Mouse (Mus musculus) ES-E14 (cell line): ENCODE results near the gene Otop3. TPM values are rescaled to one million over a fixed set of nuclear protein-coding genes. Genes with fewer than 3 reads are reported as not detected.

Source experiments
- DNase-seq: peaks from one replicate; pipeline ENCODE4 v3.0.0-alpha.2; 2013; ENCODE audit warnings: low read depth, low spot score
- H3K27ac ChIP-seq: 2 replicates; pipeline ENCODE4 v1.5.1; 2012; ENCODE audit warnings: low read depth, mild to moderate bottlenecking, low read length, moderate library complexity, mixed read lengths; ENCODE audit not compliant: poor library complexity, insufficient read depth, severe bottlenecking
- H3K36me3 ChIP-seq: 2 replicates; pipeline ENCODE4 v1.6.1; 2012; ENCODE audit warnings: mild to moderate bottlenecking, low read length, moderate library complexity, mixed read lengths; ENCODE audit not compliant: control insufficient read depth, poor library complexity, insufficient read depth, severe bottlenecking
- H3K4me1 ChIP-seq, 2 experiments: fragments of 150-350 bp in 1 of 2; sonication (generic) in 1 of 2; 2 replicates each; pipeline ENCODE4 v1.6.1; 2012; ENCODE audit warnings: low read length in 2 of 2, mild to moderate bottlenecking in 1 of 2, mixed read lengths in 1 of 2; ENCODE audit not compliant: control insufficient read depth in 2 of 2, insufficient read depth in 2 of 2, poor library complexity in 1 of 2
- H3K4me3 ChIP-seq, 2 experiments: fragments of 150-350 bp in 1 of 2; sonication (generic) in 1 of 2; 2 replicates each; pipeline ENCODE4 v1.5.1; 2012; ENCODE audit warnings: low read length in 2 of 2, low read depth in 1 of 2, mild to moderate bottlenecking in 1 of 2, mixed read lengths in 1 of 2; ENCODE audit not compliant: insufficient read depth in 1 of 2, poor library complexity in 1 of 2, severe bottlenecking in 1 of 2
- H3K9ac ChIP-seq: 2 replicates; pipeline ENCODE4 v1.6.1; 2012; ENCODE audit warnings: low read depth, mild to moderate bottlenecking, low read length, mixed read lengths; ENCODE audit not compliant: poor library complexity, insufficient read depth, severe bottlenecking
- H3K9me3 ChIP-seq: fragments of 150-350 bp; sonication (generic); 2 replicates; pipeline ENCODE4 v1.6.1; 2012; ENCODE audit warnings: low read depth, mild to moderate bottlenecking, low read length; ENCODE audit not compliant: control insufficient read depth, insufficient read depth
- CHD2 ChIP-seq: IDR thresholded peaks from 2 replicates; pipeline ENCODE4 v1.6.1; 2014; ENCODE audit warnings: mild to moderate bottlenecking, low read depth, low read length, inconsistent platforms
- HCFC1 ChIP-seq: IDR thresholded peaks from 2 replicates; pipeline ENCODE4 v1.6.1; 2012; ENCODE audit warnings: low read length, inconsistent platforms, borderline replicate concordance; ENCODE audit not compliant: insufficient read depth
- MAFK ChIP-seq: IDR thresholded peaks from 2 replicates; pipeline ENCODE4 v1.6.1; 2014; ENCODE audit warnings: mild to moderate bottlenecking, low read depth, low read length, inconsistent platforms; ENCODE audit not compliant: insufficient read depth
- ZC3H11A ChIP-seq: IDR thresholded peaks from 2 replicates; pipeline ENCODE4 v1.6.1; 2012; ENCODE audit warnings: low read depth, mild to moderate bottlenecking, inconsistent platforms, low read length, borderline replicate concordance
- ZNF384 ChIP-seq: IDR thresholded peaks from 2 replicates; pipeline ENCODE4 v1.6.1; 2012; ENCODE audit warnings: low read depth, low read length, inconsistent platforms
- in situ Hi-C, 2 experiments: fragments of 600-800 bp; cut with MboI; formaldehyde crosslinking; loops; one replicate each; pipeline ENCODE4 v1.15.1; 2025; ENCODE audit warnings: low sequenced_read_pairs in 2 of 2, inconsistent platforms in 1 of 2; ENCODE audit not compliant: unreplicated experiment in 2 of 2
- total RNA-seq: library from RNA; depleted of rRNA; stranded (reverse); fragments of 300-350 nt; gene quantifications from 2 replicates; pipeline ENCODE4 v1.2.3, GENCODE M21; 2012

Gene Otop3
- total RNA-seq, 1 experiment, result not detected

DNA sequence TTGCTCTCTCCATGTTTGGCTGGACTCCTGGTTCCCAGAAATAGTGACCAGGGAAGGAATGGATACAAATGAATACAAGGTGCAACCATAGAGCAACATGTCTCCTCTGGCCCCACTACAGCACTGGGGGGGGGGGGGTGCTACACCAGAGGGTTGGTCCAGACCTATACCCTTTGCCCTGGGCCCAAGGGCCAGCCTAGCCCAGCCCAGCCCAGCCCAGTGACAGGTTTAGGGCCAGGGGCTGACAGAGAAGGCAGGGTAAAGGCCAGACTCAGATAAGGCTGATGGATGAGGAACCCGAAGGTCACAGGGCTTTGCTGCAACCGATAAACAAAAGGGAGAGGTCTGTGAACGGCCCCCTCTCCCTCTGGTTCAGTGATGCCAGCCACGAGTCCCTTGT is 15.4 kb downstream of the Otop3 start:
- H3K9me3 ChIP-seq, result no peaks in the 10 kb centered on the region
- H3K4me1 ChIP-seq, result peaks cover 0 to 13% of the 10 kb centered on the region in 2 experiments; a peak in 2 of 4 replicates
- H3K36me3 ChIP-seq, result no peaks in the 10 kb centered on the region
- no peak overlapping the region for H3K9ac ChIP-seq
- no peak for DNase-seq
- no peak for TF ChIP-seq HCFC1
- no peak for TF ChIP-seq CHD2
- no peak for TF ChIP-seq ZNF384
- no peak for TF ChIP-seq ZC3H11A
- no peak for TF ChIP-seq MAFK
- no peak overlapping the region for H3K27ac ChIP-seq
- no peak overlapping the region for H3K4me3 ChIP-seq
- in situ Hi-C loops, result no loop called here

DNA sequence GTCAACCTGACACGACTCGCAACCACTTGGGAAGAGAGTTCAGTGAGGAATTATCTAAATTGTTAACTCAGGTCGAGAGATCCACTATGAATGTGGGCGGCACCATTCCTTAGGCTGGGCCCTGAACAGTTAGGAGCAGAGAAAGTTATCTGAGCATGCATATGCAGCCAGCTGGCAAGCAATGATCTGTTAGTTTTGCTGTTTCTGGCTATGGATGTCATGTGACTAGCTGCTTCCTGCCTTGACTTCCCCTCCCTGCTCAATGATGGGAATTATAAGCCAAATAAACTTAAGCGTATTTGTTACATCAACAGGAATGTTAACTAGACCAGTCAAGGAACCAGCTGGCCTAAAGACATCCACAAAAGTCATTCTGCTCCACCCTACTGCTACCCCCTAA is 18.8 kb downstream of the Otop3 start:
- in situ Hi-C loops, result no loop called here

DNA sequence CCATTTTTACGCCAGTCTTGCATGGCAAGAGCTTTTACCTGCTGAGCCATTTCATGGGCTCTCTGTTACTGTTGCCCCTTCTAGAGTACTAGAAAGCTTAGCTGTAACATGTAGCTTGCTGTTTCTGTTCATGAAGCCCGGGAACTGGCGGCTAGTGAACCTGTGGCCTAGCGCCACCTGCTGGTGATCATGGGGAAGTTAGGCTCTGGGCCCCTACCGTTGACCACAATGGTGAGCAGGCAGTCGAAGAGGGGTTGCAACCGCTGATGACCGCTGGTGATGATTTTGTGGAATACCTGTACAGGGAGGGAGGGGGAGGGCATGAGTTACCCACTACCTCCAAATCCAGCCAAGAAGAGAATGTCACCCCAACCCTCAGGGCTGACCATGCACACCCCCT is 19.7 kb downstream of the Otop3 start:
- DNase-seq, result peak; percentile 66
- H3K4me1 ChIP-seq, result peaks cover 0 to 4% of the 10 kb centered on the region in 2 experiments; a peak in 1 of 4 replicates
- no peaks in the 10 kb centered on the region for H3K36me3 ChIP-seq
- no peak overlapping the region for H3K9ac ChIP-seq
- H3K4me3 ChIP-seq, result no peak overlapping the region
- TF ChIP-seq CHD2 (no peak), ZC3H11A (peak; percentile 74; the same call in 1 of the 2 replicates)
- in situ Hi-C loops, result no loop called here
- no peaks in the 10 kb centered on the region for H3K9me3 ChIP-seq
- H3K27ac ChIP-seq, result no peak overlapping the region

More for the DNA sequence above, 18.8 kb downstream of the Otop3 start:
- Histone ChIP-seq H3K4me3 (no peak overlapping the region), H3K9ac (no peak overlapping the region), H3K27ac (no peak overlapping the region), H3K4me1 (peaks cover 0 to 10% of the 10 kb centered on the region in 2 experiments; a peak in 2 of 4 replicates), H3K9me3 (no peaks in the 10 kb centered on the region), H3K36me3 (no peaks in the 10 kb centered on the region)
- DNase-seq, result no peak
- TF ChIP-seq ZC3H11A (no peak), CHD2 (no peak), HCFC1 (no peak), MAFK (no peak), ZNF384 (no peak)

GRCm38 (mm10) chr11:115358468-115358867 is 23.9 kb downstream of the Otop3 start:
- no peak overlapping the region for H3K27ac ChIP-seq
- no peak overlapping the region for H3K9ac ChIP-seq
- no peaks in the 10 kb centered on the region for H3K36me3 ChIP-seq
- DNase-seq, result no peak
- peaks cover 0 to 8% of the 10 kb centered on the region in 2 experiments; a peak in 1 of 4 replicates for H3K4me1 ChIP-seq
- H3K9me3 ChIP-seq, result no peaks in the 10 kb centered on the region
- in situ Hi-C loops, result no loop called here
- H3K4me3 ChIP-seq, result no peak overlapping the region
- TF ChIP-seq ZC3H11A, result 0 out of 2 replicates have a peak, but pooled peaks have one; percentile 14
- TF ChIP-seq MAFK, result no peak

GRCm38 (mm10) chr11:115359293-115359692 is 24.8 kb downstream of the Otop3 start:
- no peak overlapping the region for H3K9ac ChIP-seq
- H3K27ac ChIP-seq, result no peak overlapping the region
- no peaks in the 10 kb centered on the region for H3K36me3 ChIP-seq

More at GRCm38 (mm10) chr11:115359293-115359692, 24.8 kb downstream of the Otop3 start:
- in situ Hi-C loops, result no loop called here
- H3K9me3 ChIP-seq, result no peaks in the 10 kb centered on the region
- no peak for DNase-seq
- TF ChIP-seq MAFK (no peak), HCFC1 (no peak), CHD2 (no peak), ZNF384 (no peak), ZC3H11A (no peak)
- peaks cover 0 to 8% of the 10 kb centered on the region in 2 experiments; a peak in 1 of 4 replicates for H3K4me1 ChIP-seq
- no peak overlapping the region for H3K4me3 ChIP-seq
